Mouse (Mus musculus) monocyte, adult 5-6 weeks (primary cell): ENCODE measurements around the gene Serpinb1c. TPM values are rescaled to one million over a fixed set of nuclear protein-coding genes. Genes with fewer than 3 reads are reported as not detected.

ENCODE experiments used
- ATAC-seq: fragments of 153-309, 156-312 bp; replicated peaks from 2 replicates; pipeline ENCODE4 v1.8.0; 2017; ENCODE audit warnings: mild to moderate bottlenecking; ENCODE audit not compliant: low TSS enrichment, insufficient number of reproducible peaks, severe bottlenecking, poor library complexity, low FRiP score
- total RNA-seq: library from RNA; stranded (forward); fragments of 200-1000, 200-491, 200-594 nt; gene quantifications from 3 replicates; pipeline ENCODE4 v1.2.3, GENCODE M21; 2017

Serpinb1c gene
- total RNA-seq, 1 experiment from 2014 or later = not detected

GRCm38 (mm10) chr13:32832776-32833175, 65.2 kb downstream of the Serpinb1c start:
- ATAC-seq = no peak

DNA sequence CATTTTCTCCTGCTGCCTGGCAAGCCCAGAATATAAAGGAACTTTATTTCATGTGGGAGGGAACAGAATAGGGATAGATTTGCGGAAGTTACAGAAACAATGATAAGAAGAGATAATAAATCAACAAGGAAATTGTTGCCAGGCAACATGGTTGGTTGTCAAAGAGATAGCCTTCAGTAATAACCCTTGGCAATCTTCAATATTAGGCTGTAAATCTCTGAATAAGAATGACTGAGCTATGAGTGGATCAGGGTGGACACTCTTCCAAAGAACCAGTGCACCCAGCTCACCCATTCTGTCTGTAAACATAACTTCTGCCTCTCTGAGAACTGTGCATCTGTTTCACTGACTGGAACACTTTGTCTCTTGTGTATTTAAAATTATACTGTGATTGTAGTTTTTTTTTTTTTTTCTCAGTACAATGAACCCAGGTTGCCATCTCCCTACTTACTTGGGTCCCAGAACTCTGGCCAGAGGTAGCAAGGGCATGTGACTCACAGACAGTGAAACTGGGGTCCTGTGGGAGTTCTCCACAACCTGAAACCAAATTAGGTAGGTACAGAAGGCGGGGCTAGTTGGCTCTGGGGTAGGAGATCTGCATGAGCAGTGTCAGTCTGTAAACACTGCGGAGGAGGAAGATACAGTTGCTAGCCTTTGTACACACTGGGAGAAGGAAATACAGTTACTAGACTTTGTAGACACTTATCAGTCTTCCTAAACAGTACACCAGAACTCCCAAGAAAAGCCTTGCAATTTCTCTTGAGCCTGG, 66.3 kb downstream of the Serpinb1c start:
- peak; percentile 49; the same call in 1 of the 2 replicates for ATAC-seq

Other genes starting within 250 kb of the Serpinb1c start
- gene Mylk4, start 114.3 kb downstream of the Serpinb1c start, total RNA-seq = not detected in 3 replicates
- gene Wrnip1, start 96.2 kb downstream of the Serpinb1c start, total RNA-seq = 20.6 to 46.2 TPM (median 38.9 TPM) in 3 replicates
- not detected in 3 replicates for gene D930007J09Rik, start 95.4 kb downstream of the Serpinb1c start, total RNA-seq
- 17.5 to 61.2 TPM (median 52.8 TPM) in 3 replicates for gene Serpinb1a, start 47.0 kb downstream of the Serpinb1c start, total RNA-seq
- 148 to 312 TPM (median 231 TPM) in 3 replicates for gene Serpinb6b, start 67.0 kb upstream of the Serpinb1c start, total RNA-seq
- 145 to 315 TPM (median 203 TPM) in 3 replicates for gene Serpinb9, start 105.0 kb upstream of the Serpinb1c start, total RNA-seq
- 34.6 to 61.0 TPM (median 35.2 TPM) in 3 replicates for gene Serpinb9b, start 129.2 kb upstream of the Serpinb1c start, total RNA-seq
- gene Serpinb1b, start 180.4 kb upstream of the Serpinb1c start, total RNA-seq = 0.19 to 2.9 TPM in 2 of 3 replicates, not detected in the other